Mouse (Mus musculus) kidney, postnatal 10 days (tissue): ENCODE data around the gene Padi2.
A peak's percentile ranks its signal among the peaks of the same experiment; 100 is the strongest.

Experiments used
- DNase-seq: peaks from one replicate; pipeline ENCODE4 v3.0.0; 2021; ENCODE audit warnings: mixed read lengths

The Padi2 gene

GRCm38 (mm10) chr4:140882365-140882764 is 23.8 kb upstream of the Padi2 start:
- DNase-seq = peak; percentile 18

GRCm38 (mm10) chr4:140882981-140883380 is 23.2 kb upstream of the Padi2 start:
- DNase-seq = no peak

GRCm38 (mm10) chr4:140883852-140884251 is 22.3 kb upstream of the Padi2 start:
- peak; percentile 17 for DNase-seq

- DNase-seq = peak; percentile 2
Measured at GRCm38 (mm10) chr4:140891525-140892162, 14.5 kb upstream of the Padi2 start.

- no peak for DNase-seq
Measured at GRCm38 (mm10) chr4:140892163-140892530, 14.0 kb upstream of the Padi2 start.

- DNase-seq = peak; percentile 9
Measured at GRCm38 (mm10) chr4:140904776-140905425, 1.2 kb upstream of the Padi2 start.

GRCm38 (mm10) chr4:140905426-140905871 is 695 bp upstream of the Padi2 start:
- peak; percentile 9 for DNase-seq

GRCm38 (mm10) chr4:140906827-140907280 is 710 bp downstream of the Padi2 start:
- peak; percentile 16 for DNase-seq

- DNase-seq = peak; percentile 6
Measured at GRCm38 (mm10) chr4:140907306-140908024, 1.3 kb downstream of the Padi2 start.

GRCm38 (mm10) chr4:140908627-140909026 is 2.5 kb downstream of the Padi2 start:
- no peak for DNase-seq

GRCm38 (mm10) chr4:140909536-140909935 is 3.4 kb downstream of the Padi2 start:
- no peak for DNase-seq

- peak; percentile 16 for DNase-seq
Measured at GRCm38 (mm10) chr4:140910661-140911310, 4.6 kb downstream of the Padi2 start.

GRCm38 (mm10) chr4:140911416-140911815 is 5.3 kb downstream of the Padi2 start:
- peak; percentile 2 for DNase-seq

GRCm38 (mm10) chr4:140912271-140912833 is 6.2 kb downstream of the Padi2 start:
- DNase-seq = peak; percentile 2

GRCm38 (mm10) chr4:140913565-140913964 is 7.4 kb downstream of the Padi2 start:
- DNase-seq = peak; percentile 3

GRCm38 (mm10) chr4:140914731-140915131 is 8.6 kb downstream of the Padi2 start:
- DNase-seq = peak; percentile 11

- DNase-seq = peak; percentile 11
Measured at GRCm38 (mm10) chr4:140915235-140915634, 9.1 kb downstream of the Padi2 start.

GRCm38 (mm10) chr4:140916296-140916695 is 10.2 kb downstream of the Padi2 start:
- DNase-seq = no peak

- peak; percentile 4 for DNase-seq
Measured at GRCm38 (mm10) chr4:140917451-140917850, 11.3 kb downstream of the Padi2 start.

- DNase-seq = no peak
Measured at GRCm38 (mm10) chr4:140919974-140920836, 14.1 kb downstream of the Padi2 start.

- DNase-seq = no peak
Measured at GRCm38 (mm10) chr4:140922508-140922907, 16.4 kb downstream of the Padi2 start.

GRCm38 (mm10) chr4:140925648-140926047 is 19.5 kb downstream of the Padi2 start:
- DNase-seq = no peak
